Mouse (Mus musculus) midbrain, postnatal 0 days (tissue): ENCODE results near the gene Lrba. TPM values are rescaled to one million over a fixed set of nuclear protein-coding genes. Genes with fewer than 3 reads are reported as not detected.

Experiments
- ATAC-seq: fragments of 200-750 bp; cut with Nextera tagmentation; 2 replicates; pipeline ENCODE4 v1.8.0; 2017; ENCODE audit warnings: moderate number of reproducible peaks, mild to moderate bottlenecking, moderate TSS enrichment, moderate library complexity; ENCODE audit not compliant: low FRiP score
- DNase-seq: peaks from one replicate; pipeline ENCODE4 v3.0.0-alpha.2; 2015; ENCODE audit warnings: low spot score
- H3K27ac ChIP-seq: fragments of 300-500 bp; sonication (generic); 2 replicates; pipeline ENCODE4 v1.5.1; 2014; ENCODE audit warnings: low read depth, mild to moderate bottlenecking, low read length, mixed read lengths
- H3K27me3 ChIP-seq: fragments of 300-500 bp; sonication (generic); 2 replicates; pipeline ENCODE4 v1.6.1; 2014; ENCODE audit warnings: low read length, control low read depth, mixed read lengths; ENCODE audit not compliant: insufficient read depth
- H3K36me3 ChIP-seq: fragments of 300-500 bp; sonication (generic); 2 replicates; pipeline ENCODE4 v1.6.1; 2014; ENCODE audit warnings: low read length, control low read depth, mixed read lengths; ENCODE audit not compliant: insufficient read depth
- H3K4me1 ChIP-seq: fragments of 300-500 bp; sonication (generic); 2 replicates; pipeline ENCODE4 v1.6.1; 2014; ENCODE audit warnings: mild to moderate bottlenecking, control low read depth, antibody characterized with exemption, low read length, mixed read lengths; ENCODE audit not compliant: insufficient read depth
- H3K4me2 ChIP-seq: fragments of 300-500 bp; sonication (generic); 2 replicates; pipeline ENCODE4 v1.6.1; 2014; ENCODE audit warnings: low read depth, mild to moderate bottlenecking, low read length, mixed read lengths; ENCODE audit not compliant: poor library complexity, severe bottlenecking
- H3K4me3 ChIP-seq: fragments of 300-500 bp; sonication (generic); 2 replicates; pipeline ENCODE4 v1.5.1; 2014; ENCODE audit warnings: low read depth, mild to moderate bottlenecking, low read length, moderate library complexity
- H3K9ac ChIP-seq: fragments of 300-500 bp; sonication (generic); replicated peaks from 2 replicates; pipeline ENCODE4 v1.6.1; 2014; ENCODE audit warnings: mild to moderate bottlenecking, low read length, moderate library complexity, mixed read lengths; ENCODE audit not compliant: poor library complexity, severe bottlenecking
- H3K9me3 ChIP-seq: fragments of 300-500 bp; sonication (generic); 2 replicates; pipeline ENCODE4 v1.6.1; 2016; ENCODE audit warnings: low read length, control low read depth
- CTCF ChIP-seq: IDR thresholded peaks from 2 replicates; pipeline ENCODE4 v1.5.1; 2016; ENCODE audit warnings: antibody characterized with exemption, mild to moderate bottlenecking
- WGBS: fragments of 180-500 bp; shearing (Covaris S2); extraction: QIAGEN DNeasy Blood & Tissue Kit; methylation state at CpG from one replicate; pipeline ENCODE4 v1.1.7; 2014; 5-methylcytosine and 5-hydroxymethylcytosine counted together
- polyA plus RNA-seq: library from polyadenylated mRNA; unstranded; fragments of >200 nt; fragmentation: Nextera tagmentation; extraction: Ambion mirVana; gene quantifications from 2 replicates; pipeline ENCODE4 v1.2.1, GENCODE M21; 2015
- total RNA-seq: library from RNA; depleted of rRNA; stranded (reverse); fragments of >200 nt; gene quantifications from 2 replicates; pipeline ENCODE4 v1.2.3, GENCODE M21; 2014

Lrba gene
- total and polyA plus RNA-seq, 2 experiments from 2014 or later, result 3.1 to 24.3 TPM

DNA sequence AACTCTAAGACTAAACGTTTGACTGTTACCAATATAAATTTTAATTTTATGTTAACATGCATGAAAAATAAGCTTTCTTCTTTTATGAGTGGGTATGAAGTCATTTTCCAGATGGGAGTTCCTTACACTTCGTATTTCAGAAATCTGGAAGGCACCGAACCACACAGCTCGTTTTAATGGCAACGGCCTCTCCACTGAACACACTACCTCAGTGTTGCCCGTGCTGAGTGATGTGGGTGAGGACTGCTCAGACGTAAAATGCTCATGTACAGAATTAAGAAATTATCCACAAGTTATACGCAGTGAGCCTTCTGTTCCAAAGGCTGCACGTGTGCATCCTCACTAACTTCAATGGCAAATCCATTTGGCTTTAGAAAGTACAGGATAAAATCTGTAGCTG is 582.4 kb downstream of the Lrba start:
- H3K9me3 ChIP-seq, result no peaks in the 10 kb centered on the region
- DNase-seq (no peak), ATAC-seq (no peak)
- peaks cover 28% of the 10 kb centered on the region for H3K36me3 ChIP-seq
- H3K27me3 ChIP-seq, result no peaks in the 10 kb centered on the region
- WGBS, result 94% methylated on average over 9 of the region's 9 CpGs
- no peak overlapping the region for H3K4me2 ChIP-seq
- TF ChIP-seq CTCF, result no peak
- H3K27ac ChIP-seq, result no peak overlapping the region
- H3K4me3 ChIP-seq, result no peak overlapping the region
- H3K4me1 ChIP-seq, result no peaks in the 10 kb centered on the region
- no peak overlapping the region for H3K9ac ChIP-seq

DNA sequence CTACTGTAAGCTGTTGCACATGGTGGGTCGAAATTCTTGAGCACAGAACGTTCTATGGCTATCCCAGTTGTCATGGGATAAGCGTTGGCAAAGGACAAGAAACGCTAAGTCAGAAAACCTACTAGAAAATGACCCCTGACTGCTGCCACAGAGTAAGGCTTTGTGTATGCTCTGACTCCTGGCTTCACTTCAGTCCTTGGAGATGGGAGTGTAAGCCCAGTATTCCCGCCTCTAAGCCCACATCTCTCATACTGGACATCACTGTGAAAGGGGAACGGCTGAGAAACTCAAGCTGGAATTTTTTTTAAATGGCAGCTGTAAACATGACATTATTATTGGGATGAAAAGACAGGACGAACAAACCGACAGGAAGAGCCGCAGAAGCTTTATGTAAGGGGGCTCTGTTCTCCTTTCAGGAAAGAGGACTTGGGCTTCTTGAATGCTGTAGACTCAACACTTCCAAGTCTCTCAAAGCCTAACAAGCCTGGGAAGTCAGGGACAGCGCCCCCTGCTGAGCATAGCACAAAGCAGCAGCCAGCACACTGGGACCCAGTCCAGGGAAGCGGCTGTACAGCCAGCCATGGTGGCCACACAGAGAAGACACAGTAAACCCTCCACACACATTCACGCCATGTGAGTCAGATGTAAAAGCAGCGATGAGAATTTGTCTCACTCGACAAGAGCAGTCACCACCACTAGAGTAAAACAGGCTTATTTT is 583.4 kb downstream of the Lrba start:
- 65% methylated on average over 14 of the region's 14 CpGs for WGBS
- Histone ChIP-seq H3K27me3 (no peaks in the 10 kb centered on the region), H3K36me3 (peaks cover 26% of the 10 kb centered on the region), H3K4me3 (no peak overlapping the region), H3K9me3 (no peaks in the 10 kb centered on the region), H3K9ac (no peak overlapping the region), H3K4me2 (no peak overlapping the region), H3K4me1 (no peaks in the 10 kb centered on the region), H3K27ac (no peak overlapping the region; the same call in 1 of the 2 replicates)
- peak; percentile 77 for ATAC-seq
- peak; percentile 87 for DNase-seq
- peak; percentile 71 for TF ChIP-seq CTCF

DNA sequence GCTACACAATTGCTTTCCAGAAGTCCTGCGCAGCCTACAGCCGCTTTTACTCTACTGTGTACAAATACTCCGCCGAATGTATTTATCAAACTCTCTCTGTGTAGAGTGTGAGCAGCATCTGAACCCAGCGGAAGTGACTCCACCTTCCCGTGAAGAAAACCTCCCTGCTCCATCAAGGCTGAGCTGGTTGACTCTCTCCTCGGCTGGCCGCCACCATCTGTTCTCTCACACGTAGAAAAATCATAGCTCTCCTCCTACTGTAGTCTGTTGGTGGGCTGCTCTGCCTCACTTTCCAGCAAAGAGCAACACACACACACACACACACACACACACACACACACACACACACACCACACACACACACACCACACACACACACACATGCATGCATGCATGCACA is 584.7 kb downstream of the Lrba start:
- peaks cover 21% of the 10 kb centered on the region for H3K36me3 ChIP-seq
- no peaks in the 10 kb centered on the region for H3K9me3 ChIP-seq
- no peaks in the 10 kb centered on the region for H3K27me3 ChIP-seq
- H3K4me3 ChIP-seq, result no peak overlapping the region
- TF ChIP-seq CTCF, result no peak
- no peak overlapping the region for H3K27ac ChIP-seq
- no peak overlapping the region for H3K4me2 ChIP-seq
- ATAC-seq (no peak), DNase-seq (no peak)
- WGBS, result 79% methylated on average over 9 of the region's 9 CpGs
- no peak overlapping the region for H3K9ac ChIP-seq
- no peaks in the 10 kb centered on the region for H3K4me1 ChIP-seq

DNA sequence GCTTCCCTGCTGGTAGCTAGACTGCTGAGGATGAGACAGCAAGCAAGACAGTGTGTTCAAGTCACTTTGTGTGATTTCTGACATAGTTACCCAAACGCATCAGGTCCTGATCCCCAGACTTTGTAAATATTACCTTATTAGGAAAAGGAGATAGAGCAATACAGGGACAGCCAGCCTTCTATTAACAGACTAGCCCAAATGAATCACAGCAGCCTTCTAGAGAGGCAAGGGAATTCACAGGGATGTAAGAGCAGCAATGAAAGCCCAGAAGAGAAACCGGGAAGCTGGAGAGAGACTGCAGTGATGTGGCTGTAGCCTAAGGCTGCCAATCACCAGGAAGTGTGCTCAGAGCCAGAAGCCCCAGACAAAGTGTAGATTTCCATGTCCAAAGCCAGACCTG is 585.2 kb downstream of the Lrba start:
- H3K4me2 ChIP-seq, result no peak overlapping the region
- WGBS, result 46% methylated on average over 2 of the region's 2 CpGs
- H3K4me1 ChIP-seq, result no peaks in the 10 kb centered on the region
- H3K4me3 ChIP-seq, result no peak overlapping the region
- peaks cover 21% of the 10 kb centered on the region for H3K36me3 ChIP-seq
- TF ChIP-seq CTCF, result no peak
- DNase-seq, result no peak
- H3K9me3 ChIP-seq, result no peaks in the 10 kb centered on the region
- H3K27ac ChIP-seq, result no peak overlapping the region
- no peak for ATAC-seq
- no peaks in the 10 kb centered on the region for H3K27me3 ChIP-seq
- no peak overlapping the region for H3K9ac ChIP-seq

DNA sequence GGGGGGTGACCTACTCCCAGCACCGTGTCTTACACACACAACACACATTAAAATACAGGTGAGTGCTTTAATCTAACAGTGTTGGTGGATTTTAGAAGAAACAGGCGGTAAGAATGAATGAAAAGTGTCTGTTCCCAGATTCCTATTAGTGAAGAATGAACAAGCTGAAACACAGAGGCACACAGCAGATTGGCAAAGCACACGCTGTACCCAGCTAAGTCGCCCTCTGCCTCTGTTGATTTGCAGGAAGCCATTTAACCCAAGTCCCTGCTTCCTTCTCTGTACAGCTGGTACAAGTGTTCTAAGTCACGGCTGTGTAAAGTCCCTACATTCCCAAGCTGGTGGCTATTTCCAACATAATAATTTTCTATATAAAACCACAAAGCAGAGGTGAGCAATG is 586.4 kb downstream of the Lrba start:
- 85% methylated on average over 5 of the region's 5 CpGs for WGBS

DNA sequence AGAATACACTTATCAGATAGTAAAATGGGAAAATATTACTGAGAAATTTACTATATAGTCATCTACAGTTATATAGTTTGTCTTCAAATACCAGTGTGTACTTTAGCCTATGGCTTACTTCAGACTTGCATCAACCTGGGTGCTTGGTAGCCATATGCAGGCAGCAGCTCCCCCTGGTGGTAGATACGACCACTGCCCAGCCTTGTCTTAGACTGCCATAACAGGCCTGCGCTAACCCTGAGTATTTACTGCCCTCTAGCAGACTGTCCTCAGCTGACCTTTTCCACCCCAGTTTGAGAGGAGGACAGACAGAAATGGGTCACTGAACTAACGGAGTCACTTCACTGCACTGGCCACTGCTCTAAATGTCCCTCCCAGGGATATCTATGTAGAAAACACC is 588.2 kb downstream of the Lrba start:
- Histone ChIP-seq H3K27ac (no peak overlapping the region), H3K4me1 (no peaks in the 10 kb centered on the region), H3K9me3 (no peaks in the 10 kb centered on the region), H3K9ac (no peak overlapping the region), H3K4me2 (no peak overlapping the region), H3K36me3 (peaks cover 10% of the 10 kb centered on the region; the same call in 1 of the 2 replicates), H3K4me3 (no peak overlapping the region), H3K27me3 (no peaks in the 10 kb centered on the region)
- TF ChIP-seq CTCF, result peak; percentile 87
- ATAC-seq, result peak; percentile 75; the same call in 1 of the 2 replicates
- 19% methylated on average over 3 of the region's 3 CpGs for WGBS
- peak; percentile 85 for DNase-seq

More for the DNA sequence above, 586.4 kb downstream of the Lrba start:
- no peak overlapping the region for H3K9ac ChIP-seq
- no peaks in the 10 kb centered on the region for H3K27me3 ChIP-seq
- H3K4me1 ChIP-seq, result no peaks in the 10 kb centered on the region
- no peak for DNase-seq
- no peak overlapping the region for H3K4me2 ChIP-seq
- peaks cover 14% of the 10 kb centered on the region; the same call in 1 of the 2 replicates for H3K36me3 ChIP-seq
- ATAC-seq, result no peak
- no peak overlapping the region for H3K27ac ChIP-seq
- H3K9me3 ChIP-seq, result no peaks in the 10 kb centered on the region
- TF ChIP-seq CTCF, result no peak
- no peak overlapping the region for H3K4me3 ChIP-seq
